Mouse (Mus musculus): ENCODE results near the gene Cd7. TPM values are rescaled to one million over a fixed set of nuclear protein-coding genes. Genes with fewer than 3 reads are reported as not detected.
A peak's percentile ranks its signal among the peaks of the same experiment; 100 is the strongest.
"Not testable (repeated sequence)": the region's sequence is repeated elsewhere in the genome, so short reads cannot be mapped to it uniquely, and the experiment has no call there.

Cd7 gene
- not detected for total RNA-seq (2021)
- long read RNA-seq, experiment 1, partial matches to known transcripts = 0 of 1 reads
- long read RNA-seq, experiment 1, other reads (novel, unspliced or antisense) = 0 of 1 reads
- long read RNA-seq, experiment 2 = 0 reads

DNA sequence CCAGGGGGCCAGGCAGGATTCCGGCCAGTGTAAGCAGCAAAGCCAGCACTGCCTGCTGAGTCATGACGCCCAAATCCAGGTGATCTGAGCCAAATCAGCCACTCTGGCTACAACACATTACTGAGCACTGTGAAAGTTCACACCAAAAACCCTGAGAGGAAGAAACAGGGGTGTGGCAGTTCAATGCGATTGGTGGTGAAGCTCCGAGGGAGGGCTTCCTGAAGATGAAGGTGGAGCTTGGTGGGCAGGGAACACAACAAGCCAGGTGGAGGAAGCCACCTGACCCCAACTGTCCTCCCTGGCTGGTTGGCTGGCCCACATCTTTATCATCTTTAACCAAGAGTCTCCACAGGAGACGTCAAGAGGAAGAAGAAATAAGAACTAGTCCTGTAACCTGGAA is at the start of gene Cd7:
Gene Cd7 (minus strand): TSS at position 117 of the 400 bp plus-strand sequence.
- no peak for DNase-seq

DNA sequence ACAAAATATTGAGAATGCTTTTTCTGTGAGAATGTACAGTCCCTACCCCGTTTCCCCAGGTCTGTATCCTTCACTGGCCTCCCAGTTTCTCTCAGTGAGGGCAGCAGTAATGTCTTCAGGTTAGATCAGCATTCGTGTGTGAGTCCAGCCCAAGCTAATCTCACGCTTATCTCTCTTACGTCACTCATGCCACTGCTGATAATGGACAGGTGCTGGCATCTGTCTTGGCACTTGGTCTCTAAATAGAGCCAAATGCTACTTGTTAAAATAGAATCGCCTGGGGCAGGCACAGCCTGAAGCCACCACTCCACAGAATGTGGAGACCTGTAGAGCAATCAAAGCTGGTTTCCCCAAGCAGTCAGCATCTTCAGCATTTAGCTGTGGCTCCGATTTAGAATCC is 49.8 kb upstream of the Cd7 start:
- DNase-seq = no peak

DNA sequence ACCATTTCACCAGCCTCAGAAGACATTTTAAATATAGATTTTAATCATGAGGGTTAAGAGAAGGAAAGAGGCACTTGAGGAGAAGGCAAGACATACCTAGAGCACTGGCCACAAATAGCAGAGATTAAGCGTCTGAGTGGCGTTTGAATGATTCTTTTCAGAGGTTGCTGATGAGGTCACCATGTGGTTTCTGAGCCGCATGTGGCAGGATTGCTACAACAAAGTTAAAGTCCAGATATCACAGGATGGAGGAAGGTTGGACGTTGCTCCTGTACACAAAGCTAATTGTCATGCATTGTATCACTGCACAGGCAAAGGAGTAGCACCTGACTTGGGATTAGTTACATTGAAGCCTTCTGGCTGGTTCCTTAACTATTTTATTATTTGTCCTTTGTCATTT is 47.1 kb upstream of the Cd7 start:
- DNase-seq = no peak

DNA sequence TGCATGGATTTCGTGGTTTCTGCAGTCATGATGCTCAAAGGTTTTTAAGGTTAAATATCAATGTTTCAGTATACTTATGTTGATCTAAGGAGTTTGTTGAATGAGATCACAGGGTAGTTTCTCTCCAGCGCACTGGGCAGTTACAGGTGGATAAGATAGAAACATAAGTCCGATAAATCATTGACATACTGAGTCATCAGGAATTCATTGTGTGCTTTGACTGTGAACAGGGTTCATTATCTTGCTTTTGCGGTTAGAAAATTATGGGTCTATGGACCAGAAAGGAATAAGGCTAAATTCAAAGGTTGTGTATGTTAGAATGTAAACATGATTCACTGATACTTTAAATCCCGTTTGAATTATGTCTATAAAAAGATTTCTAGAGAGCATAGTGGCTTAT is 46.0 kb upstream of the Cd7 start:
- DNase-seq = no peak

DNA sequence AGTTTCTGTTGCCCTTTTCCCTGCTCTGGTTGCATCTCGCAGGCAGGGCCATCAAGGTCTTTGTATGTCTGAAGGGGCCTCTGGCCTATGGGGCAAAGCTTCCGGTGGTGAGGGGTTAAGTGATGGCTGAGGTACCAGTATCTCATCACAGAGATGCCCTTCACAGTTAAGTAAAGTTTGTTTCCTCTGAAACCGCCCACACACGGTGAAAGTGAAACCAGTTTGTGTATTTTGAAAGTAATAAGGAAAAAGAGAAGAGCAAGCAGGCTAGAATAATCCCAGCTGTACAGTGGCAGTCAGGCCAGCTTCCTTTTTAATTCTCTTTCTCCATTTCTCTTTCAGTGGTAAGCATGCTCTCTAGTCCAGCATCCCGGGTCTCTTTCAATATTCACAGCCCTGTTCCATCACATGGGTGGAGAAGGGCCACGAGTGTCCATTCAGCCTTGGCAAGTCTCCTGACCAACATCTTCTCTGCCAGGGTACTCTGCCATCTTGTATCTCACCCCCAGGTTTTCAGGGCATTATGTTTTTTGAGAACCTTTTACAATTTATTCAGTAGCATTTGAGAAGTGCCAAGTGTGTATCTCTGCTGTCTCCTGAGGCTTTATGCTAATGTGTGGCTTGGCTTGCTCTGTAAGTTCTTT is 43.8 kb upstream of the Cd7 start:
- DNase-seq = no peak

DNA sequence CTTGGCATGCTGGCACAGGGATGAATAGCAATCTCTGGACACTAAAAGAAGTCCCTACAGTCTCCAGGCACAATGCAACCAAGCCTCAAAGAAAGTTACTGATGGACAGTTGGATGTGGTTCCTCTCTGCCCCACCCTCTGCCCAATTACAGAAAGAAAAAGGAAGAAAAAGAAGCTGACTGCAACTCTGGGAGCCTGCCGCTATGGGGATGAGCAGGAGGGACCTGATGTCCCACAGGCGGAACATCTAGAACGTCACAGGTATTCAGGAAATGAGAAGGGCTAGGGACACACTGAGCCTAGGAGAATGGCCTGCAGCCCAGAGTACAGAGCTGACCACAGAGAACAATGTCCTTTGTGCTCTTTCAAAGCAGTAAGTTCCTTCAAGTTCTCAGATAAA is 43.0 kb upstream of the Cd7 start:
- DNase-seq = no peak

DNA sequence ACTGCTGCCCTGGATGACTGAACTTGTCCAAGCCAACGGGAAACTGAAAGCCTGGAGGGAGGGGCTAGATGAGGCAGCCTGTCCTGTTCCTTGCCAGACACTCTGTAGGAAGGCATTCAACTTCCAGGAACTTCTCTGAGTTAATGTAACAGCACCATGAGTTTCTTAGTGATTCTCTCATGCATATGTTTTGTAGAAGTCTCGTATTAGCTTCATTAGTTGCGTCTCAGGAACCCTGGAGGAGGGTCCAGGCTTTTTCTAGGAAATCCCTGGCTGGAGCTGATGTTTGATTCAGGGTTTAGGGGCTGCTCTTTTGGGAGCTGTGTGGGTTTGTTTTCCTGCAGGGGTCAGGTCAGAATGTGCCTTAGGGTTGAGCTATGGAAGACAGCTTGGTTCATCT is 41.9 kb upstream of the Cd7 start, which contains the start of gene Sectm1a:
Gene Sectm1a (minus strand): TSS at position 101 of the 400 bp plus-strand sequence.
- no peak for DNase-seq

DNA sequence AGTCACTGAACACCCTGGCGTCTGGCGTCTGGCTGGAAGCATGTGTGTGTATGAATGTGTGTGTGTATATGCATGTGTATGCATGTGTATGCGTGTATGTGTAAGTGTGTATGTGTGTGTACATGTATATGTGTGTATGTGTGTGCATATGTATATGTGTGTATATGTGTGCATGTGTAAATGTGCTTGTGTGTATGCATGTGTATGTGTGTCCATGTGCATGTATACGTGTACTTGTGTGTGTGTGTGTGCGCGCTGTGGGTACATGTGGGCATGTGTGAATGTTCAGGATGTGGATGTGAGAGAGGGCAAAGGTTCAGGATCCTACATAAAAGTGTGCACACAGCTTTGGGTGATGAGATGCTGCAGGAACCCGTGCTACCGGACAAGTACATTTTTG is 41.1 kb upstream of the Cd7 start:
- no peak for DNase-seq

DNA sequence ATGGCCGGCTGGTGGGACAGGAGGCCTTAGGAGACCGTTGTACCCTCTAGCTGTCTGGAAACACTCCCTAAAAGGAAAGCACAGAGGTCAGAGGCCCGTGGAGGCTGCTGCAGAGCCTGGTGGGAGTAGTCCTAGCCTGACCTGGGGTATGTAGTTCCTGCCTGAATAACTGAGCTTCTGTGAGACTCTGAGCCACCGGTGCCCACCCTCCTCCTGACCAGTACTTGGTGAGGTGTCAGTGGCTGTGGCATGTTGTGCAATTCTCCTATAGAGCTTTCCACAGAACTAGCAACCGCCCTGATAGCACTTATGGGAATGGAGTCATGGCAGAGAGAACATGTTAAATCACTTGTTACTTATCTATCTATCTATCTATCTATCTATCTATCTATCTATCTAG is 36.4 kb upstream of the Cd7 start:
- DNase-seq = no peak

DNA sequence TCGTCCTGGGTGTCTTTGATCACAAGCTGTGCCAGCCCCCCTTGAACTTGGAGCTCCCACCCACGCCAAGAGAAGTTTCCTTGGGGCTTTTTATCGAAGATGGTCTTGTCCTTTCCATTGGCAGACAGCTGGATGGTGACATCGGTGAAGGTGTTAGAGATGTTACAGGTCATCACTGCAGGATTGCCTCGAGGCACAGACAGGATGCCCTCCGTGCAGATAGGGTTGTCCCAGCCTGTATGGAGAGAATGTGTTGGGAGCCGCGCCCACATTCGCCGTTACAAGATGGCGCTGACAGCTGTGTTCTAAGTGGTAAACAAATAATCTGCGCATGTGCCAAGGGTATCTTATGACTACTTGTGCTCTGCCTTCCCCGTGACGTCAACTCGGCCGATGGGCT is 30.4 kb upstream of the Cd7 start:
- not testable (repeated sequence) for DNase-seq

DNA sequence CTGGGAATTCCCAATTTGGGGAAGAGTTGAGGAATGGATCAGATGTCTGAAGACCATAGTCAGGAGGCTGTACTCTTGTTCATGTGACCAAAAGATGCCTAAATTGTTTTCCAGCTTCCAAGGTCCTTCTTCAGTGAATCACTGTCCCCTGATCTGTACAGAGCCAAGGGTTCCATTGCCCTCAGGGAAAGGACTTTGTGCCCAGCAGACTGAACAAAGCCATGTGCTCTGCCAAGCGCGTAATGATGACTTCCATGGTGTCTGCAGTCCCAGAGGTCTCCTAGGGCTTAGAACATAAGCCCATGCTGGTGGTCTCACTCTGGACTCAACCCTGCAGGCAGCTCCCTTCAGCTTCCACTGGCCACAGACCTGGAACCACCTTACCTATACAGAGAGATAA is 28.7 kb upstream of the Cd7 start:
- DNase-seq = no peak

DNA sequence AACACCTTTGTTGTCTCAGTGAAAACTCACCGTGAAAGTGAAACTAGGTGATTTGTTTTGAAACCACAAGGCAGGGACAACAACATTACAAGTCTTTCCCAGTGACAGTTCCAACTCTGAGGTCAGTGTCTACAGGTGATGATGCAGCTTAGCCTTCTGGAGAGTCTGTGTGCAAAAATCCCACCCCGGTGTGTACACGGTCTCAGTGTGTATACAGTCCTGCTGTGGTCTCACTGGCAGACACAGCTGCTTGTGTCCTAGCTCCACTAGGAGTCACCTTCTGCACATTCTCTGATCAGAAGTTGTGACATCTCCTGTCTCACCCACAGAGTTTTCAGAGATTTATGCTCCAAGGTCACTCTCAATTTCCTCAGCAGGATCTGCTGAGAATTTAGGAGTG is 25.0 kb upstream of the Cd7 start:
- no peak for DNase-seq

DNA sequence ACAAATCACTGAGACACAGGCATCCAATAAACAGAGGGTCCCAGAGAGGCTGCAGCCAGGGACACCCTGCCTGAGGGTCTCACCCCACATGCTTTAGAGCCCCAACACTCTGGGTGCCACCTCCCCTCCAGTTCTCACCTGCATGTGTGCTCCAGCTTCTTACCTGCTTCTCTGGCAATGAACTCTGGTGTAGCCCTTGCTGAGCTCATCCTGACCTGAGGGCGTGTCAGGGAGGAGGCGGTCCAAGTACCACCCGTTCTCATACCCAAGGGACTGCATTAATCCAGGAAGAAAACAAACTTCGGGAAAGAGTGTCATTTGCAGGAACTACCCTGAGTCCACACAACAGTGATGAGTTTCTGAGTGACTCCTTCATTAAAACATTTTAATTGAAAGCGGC is 24.2 kb upstream of the Cd7 start, which contains the start of gene Sectm1b:
Gene Sectm1b (minus strand): TSS at position 191 of the 400 bp plus-strand sequence.
- DNase-seq = no peak

DNA sequence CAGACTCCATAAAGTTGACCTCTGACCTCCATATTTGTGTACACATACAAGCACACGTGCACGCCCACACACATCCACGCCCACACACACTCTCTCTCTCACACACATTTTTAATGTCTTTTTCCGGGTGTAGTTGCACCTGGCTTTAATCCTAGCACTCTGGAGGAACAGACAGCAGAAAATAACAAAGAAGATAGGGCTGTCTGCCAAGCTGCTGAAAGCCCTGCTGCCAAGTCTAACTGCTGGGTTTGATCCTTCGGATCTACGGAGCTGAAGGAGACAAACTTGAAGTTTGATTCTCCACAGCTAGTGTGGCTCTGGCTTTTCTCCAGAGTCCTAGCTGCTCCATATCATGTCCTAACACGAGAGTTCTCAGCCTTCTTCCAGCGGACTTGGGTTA is 22.4 kb upstream of the Cd7 start:
- no peak for DNase-seq

DNA sequence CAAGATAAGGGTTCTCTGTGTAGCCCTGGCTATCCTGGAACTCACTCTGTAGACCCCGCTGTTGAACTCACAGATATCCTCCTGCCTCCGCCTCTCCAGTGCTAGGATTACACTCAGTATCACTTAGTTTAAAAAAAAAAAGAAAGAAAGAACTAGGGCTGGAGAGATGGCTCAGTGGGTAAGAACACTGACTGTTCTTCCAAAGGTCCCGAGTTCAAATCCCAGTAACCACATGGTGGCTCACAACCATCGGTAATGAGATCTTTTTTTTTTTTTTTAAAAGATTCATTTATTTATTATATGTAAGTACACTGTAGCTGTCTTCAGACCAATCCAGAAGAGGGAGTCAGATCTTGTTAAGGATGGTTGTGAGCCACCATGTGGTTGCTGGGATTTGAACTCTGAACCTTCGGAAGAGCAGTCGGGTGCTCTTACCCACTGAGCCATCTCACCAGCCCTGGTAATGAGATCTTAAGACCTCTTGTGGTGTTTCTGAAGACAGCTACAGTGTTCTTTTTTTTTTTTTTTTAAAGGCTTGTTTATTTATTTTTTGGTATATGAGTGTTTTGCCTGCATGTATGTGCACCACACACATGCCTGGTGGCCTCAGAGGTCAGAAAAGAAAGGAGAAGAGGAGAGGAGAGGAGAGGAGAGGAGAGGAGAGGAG is 21.3 kb upstream of the Cd7 start:
- not testable (repeated sequence) for DNase-seq

DNA sequence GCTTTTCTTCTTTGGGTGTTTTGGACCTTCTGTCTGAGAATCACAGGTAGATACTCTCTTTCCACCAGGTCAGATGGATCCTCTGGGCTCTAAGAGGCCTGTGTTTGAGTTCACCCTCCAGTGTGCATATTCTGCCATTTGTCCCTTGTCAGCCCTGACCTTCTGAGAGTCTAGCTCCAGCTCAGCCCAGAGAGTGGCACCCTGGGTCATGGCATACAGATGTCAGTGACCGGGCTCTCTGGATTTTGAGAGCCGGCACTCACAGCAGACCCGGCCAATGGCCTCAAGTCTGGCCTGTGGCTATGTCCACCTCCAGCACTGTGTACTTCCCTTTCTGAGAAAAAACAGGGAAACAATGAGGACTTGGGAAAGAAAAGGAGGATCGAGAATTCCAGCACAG is 20.3 kb upstream of the Cd7 start:
- no peak for DNase-seq

DNA sequence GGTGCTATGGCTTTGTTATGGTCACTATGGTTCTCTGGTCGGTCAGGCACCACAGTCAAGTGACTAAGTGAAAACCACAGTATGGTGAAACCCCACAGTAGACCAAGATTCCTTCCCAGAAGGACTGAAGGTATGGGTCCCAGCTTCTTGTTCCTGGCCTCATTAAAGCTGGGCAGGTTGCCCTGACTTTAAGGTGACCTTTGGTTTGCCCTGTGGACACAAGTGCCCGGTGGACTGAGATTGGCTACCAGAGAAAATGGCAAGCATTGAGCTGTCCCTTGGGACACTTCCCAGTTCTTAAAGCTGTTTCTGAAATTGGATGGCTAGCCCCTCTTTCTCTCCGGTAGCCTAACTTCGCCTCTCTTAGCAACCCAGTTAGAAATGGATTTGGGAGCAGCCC is 19.7 kb upstream of the Cd7 start:
- DNase-seq = no peak

DNA sequence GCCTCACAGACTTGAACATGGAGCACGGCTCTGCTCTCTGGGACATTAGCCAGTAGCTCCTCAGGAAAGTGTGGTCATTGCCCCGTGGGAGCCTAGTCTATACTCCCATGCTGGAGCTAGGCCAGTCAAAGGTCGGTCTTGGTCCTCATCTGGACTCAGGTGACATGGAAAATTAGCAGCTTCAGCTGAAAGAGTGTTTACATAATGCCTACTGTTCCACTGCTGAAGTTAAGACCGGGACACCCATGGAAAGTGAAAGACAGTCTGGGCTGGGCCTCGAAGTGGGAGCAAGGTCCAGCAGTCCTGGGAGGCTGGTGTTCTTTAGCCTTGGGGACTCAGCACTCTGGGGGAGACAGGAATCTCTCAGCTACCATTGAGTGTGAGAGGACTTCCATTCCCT is 18.9 kb upstream of the Cd7 start:
- no peak for DNase-seq

DNA sequence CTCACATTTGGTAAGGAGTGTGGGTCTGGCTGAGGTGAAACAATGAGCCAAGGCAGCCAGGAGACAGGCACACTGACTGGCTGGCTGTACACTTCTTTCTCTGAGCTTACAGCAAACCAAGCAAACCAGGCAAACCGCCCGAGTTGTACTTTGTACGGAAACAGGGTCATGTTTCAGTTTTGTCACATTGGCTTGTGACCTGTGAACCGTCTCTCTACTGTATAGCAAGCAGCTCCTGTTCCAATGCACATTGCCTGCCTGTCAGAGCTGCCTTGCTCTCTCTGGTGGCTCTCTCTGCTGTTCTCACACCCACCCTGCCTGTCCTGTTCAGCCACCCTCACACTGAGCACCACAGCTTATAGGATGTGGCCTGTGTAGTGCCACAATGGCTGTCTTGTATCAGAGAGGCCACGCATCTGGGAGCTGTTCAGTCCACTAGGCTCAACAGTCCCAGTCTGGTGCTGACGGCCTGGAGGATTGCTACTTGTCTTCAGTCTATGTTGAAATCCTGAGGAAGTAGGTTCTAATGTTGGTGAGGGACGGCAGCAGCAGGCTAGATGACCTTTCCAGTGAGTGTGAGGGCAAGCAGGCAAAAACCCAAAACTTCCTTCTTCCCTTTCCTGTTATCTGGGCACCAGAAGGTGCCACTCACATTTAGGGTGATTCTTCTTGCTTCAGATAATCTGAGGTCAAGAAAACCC is 17.5 kb upstream of the Cd7 start:
- DNase-seq = peak; percentile 24

DNA sequence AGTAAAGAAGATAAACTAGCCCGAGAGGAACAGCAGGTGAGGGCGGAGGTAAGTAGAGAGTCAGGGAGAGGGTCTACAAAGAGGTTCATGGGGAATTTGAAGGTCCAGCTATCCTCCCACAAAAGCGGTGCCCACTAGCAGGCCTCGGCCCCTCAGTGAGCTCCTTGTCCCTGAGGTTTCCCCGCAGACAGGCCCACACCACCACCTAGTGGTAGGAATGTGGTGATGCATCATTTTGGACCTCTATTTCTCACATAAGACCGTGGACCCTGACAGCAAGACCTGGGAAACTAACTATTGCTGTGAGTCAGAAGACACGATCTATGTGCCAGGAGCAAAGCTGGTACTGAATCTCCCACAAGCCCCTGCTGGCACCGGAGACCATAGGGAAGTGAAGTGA is 14.3 kb upstream of the Cd7 start:
- DNase-seq = peak; percentile 84

DNA sequence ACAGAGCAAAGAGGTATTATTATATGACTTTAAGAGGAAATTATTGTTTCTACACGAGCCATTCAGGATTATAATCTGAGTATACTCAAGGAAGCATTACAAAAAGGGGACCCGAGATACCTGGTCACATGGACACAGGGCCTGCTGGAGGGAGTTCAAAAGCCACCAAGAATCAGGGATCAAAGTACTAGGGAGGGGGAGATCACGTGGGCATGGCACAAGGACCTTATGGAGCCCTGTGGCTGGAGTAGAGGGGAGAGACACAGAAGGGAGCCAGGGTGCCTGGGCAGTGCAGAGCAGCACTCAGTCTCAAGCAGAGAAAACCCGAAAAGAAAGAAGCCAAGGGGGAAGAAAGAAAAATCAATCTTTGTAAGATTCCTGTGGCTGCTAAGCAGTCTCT is 13.2 kb upstream of the Cd7 start:
- no peak for DNase-seq

DNA sequence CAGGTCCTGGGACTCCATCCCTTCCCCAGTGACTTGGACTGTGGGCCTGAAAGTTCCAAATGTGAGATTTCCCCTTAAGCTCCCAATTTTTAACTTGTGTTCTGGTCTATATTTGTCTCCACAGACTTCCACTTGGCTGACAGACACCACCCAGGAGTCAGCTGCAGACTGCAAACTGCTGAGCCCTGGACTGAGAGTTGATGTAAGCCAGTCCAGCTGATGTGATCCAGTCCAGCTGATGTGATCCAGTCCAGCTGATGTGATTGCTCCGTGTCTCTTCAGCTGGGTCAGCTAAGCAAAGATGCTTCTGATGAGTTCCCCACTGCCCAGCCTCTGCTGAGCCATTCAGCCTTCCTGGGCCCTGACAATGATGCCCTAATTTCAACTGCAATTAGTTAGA is 12.6 kb upstream of the Cd7 start:
- no peak for DNase-seq

DNA sequence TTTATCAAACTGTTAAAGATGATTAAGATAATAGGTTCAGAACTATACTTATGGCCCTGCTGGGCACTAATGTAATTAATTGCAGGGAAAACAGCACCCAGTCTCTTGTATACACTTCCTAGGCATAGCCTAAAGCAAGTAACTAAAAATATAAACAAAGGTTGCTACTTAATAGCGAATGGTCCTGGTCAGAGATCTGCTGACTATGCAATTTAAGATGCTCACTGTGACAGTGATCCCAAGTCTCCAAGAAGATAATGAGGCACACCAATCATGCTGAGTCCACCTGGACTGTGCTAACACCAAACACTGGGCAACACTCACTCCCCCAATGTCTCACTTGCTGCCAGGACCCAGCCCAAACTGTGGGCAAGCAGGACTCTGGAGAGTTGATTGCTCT is 10.6 kb upstream of the Cd7 start:
- DNase-seq = no peak

Data from gastrocnemius, postnatal 10 days (tissue).